Mouse (Mus musculus) gastrocnemius, postnatal 10 days (tissue): ENCODE measurements around the gene Gpr176. TPM values are rescaled to one million over a fixed set of nuclear protein-coding genes. Genes with fewer than 3 reads are reported as not detected.
A peak's percentile ranks its signal among the peaks of the same experiment; 100 is the strongest.
"Not testable (repeated sequence)": the region's sequence is repeated elsewhere in the genome, so short reads cannot be mapped to it uniquely, and the experiment has no call there.

ENCODE experiments used
- DNase-seq: peaks from one replicate; pipeline ENCODE4 v3.0.0; 2021; ENCODE audit warnings: mixed read lengths
- total RNA-seq, 2 experiments: library from RNA; stranded (reverse); gene quantifications; 2 replicates each; pipeline ENCODE4 v1.2.3; 2021

Gene Gpr176
- total RNA-seq, 2 experiments from 2014 or later = 0.31 to 0.38 TPM

DNA sequence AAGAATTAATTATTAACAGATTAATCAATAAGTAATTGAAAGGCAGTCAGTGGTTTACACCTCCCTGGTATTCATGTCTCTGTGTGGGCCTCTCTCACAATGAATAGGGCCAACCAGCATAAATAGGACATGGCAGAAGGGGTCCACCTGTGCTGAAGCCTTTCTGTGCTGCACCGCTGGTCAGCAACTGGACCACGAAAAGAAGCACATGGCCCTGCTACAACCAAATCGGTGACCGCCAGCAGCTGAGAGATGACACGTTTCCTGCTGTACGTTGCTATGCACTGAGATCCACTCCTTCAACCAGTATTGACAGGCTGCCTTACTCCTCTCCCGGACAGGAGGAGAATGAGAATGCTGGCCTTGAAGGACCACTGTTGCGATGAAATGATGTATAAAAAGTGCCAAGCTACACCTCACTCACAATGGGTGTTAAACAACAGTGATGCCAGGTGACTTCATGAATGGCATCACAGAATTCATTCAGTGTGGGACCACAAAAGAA lies 72.1 kb downstream of the Gpr176 start:
- DNase-seq = no peak

DNA sequence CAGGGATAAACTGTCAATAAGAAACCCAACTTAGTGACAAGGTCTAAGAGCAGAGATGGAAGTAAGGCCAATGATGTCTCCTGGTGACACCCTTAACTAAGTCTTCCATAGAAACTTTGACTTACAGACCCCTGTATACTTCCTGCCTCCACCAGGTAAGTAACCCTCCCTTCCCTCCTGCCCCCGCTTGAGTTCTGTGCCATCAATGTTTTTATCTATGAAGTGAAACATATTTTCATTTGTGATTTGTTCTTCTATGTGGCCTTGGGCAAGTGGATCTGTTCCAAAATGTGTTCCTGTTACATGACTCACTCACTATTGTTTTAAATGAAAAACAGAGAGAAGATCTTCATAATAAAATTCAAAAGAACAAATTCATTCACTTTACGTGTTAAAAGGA lies 73.2 kb downstream of the Gpr176 start:
- no peak for DNase-seq

DNA sequence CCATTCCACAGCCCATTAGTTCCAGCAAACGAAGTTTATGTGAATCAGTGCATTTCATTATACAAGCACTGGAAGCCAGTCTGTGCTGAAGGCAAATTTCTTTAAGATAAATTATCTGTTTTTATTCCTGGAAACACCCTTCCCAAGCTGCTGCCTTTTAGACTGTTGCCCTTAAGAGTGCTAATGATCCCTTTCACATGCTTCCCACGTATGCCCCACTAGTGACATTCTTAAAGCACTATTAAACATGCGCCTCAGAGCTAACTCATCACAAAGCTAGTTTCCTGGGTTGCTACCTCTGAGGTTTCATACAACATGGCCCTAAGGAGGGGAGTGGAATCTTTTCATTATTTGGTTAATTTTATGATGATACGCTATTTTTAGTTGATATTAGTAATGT lies 74.6 kb downstream of the Gpr176 start:
- no peak for DNase-seq

DNA sequence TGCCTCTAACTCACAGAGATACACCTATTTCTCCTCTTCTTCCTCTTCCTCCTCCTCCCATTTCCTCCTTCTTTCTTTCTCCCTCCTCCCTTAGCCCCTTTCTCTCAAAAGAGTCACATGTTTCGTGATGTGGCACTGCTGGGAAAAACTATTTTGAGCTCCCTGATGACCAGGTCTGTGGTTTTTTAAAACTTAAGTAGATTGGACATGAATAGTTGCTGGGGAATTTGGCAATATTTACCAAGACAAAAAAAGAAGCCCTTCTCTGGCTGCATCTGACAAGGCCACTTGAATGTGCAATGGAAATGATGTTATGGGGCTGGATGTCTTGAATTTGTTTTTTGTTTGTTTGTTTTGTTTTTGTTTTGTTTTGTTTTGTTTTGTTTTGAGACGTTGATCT lies 75.3 kb downstream of the Gpr176 start:
- DNase-seq = no peak

DNA sequence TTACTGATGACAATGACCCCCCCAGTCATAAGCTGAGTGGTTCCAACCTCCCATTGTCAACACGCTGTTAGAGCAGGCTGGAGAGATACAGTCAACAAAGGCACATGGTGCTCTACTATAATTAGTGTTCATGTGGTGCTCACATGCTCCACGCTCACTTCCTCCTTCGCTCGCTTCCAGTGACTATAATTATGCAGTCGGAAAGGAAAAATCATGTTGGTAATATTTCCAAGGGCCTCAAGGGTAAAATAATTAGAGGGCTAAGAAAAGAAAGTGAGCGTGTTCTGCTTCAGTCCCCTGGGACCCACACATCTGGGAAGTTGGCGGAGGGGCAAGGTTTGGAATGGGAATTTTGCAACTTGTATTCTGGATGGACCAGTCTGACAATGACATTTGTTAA lies 77.7 kb downstream of the Gpr176 start:
- DNase-seq = no peak

DNA sequence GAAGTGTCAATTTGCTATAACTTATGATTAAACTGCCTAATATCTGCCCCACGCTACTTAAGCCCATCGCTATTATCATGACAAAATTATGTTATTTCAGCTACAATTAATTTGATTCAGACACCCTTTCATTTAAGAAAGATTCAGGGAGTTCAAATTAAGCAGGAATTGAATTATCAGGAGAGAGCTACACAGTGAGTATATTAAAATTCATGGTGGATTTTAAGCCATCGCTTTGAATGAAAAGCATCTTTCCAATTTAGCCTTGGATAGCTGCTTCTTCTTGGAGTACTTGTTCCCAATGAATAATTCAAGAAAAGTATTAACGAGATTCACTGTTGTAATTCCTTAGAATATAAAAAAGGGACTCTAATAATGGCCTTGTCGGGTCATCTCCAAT lies 79.6 kb downstream of the Gpr176 start:
- no peak for DNase-seq

DNA sequence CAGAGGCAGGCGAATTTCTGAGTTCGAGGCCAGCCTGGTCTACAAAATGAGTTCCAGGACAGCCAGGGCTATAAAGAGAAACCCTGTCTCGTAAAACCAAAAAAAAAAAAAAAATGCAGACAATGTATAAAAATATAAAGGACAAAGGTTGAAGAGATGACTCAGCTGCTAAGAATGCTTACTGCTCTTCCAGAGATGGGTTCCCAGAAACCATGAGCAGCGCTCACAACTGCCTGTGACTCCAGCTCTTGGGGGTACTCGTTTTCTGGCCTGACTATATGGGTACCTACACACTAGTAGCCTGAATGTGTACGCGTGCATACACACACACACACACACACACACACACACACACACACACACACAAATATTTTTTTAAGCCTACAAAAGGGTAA lies 84.2 kb downstream of the Gpr176 start:
- DNase-seq = not testable (repeated sequence)

DNA sequence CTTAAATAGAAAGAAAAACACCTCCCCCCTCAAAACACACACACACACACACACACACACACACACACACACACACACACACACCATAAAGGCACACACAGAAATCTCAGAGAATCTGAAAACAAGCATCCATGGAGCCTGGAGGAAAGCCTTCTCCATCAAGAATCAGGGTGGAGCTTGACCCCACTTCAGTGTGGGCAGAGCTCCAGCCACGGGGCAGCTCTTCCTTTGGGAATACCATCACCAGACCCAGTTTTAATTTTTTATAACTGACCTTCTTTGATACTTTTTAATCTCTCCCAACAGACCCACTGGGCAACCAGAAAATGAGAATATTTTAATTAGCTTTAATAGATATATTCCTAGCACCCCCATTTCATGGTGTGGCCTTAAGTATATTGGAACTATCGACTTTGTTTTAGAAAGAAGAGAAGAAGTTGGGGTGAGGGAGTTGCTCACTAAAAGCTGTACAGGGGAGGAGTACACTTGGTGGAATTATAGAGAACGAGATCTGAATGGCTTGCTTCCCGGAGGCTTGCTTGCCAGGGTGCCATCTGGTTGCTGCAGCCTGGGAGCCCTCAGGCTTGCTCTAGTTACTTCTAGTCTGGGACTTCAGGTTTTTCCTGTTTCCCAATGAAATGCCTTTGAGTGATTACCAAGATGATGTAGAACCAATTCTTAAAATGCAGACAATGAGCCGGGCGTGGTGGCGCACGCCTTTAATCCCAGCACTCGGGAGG lies 84.7 kb downstream of the Gpr176 start:
- DNase-seq = no peak

DNA sequence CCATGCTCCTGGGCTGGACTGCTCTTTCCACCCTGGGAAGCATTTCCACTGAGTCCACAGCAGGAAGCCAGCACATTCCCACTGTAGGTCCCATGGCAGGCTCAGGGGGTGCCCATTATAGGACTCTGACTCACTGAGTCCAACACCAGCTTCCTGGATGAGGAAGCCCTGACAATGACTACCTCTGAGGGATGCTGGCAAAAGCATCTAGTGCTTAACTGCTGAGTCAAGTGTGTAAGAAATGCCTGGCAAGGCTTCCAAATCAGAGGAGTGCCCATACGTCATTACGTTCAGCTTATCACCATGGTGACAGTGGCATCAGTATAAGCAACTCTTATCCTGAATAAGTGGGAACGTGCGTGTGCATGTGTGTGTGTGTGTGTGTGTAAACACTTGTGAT lies 85.5 kb downstream of the Gpr176 start:
- DNase-seq = no peak

DNA sequence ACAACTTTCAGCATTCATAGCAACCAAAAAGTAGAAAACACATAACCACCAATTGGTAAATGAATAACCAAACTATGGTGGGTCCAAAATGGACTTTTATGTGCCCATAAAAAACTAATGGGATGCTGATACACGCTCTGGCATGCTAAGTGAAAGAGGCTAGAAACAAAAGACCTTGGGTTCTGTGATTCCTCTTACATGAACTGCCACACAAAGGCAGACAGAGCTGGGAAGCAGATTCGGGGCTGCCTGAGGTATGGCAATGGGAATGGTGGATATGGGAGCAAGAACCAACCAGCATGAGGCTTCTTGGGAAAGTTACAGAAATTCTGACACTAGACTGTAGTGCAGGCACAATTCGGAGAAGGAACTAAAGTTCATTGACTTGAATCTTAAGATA lies 90.8 kb downstream of the Gpr176 start:
- DNase-seq = no peak

DNA sequence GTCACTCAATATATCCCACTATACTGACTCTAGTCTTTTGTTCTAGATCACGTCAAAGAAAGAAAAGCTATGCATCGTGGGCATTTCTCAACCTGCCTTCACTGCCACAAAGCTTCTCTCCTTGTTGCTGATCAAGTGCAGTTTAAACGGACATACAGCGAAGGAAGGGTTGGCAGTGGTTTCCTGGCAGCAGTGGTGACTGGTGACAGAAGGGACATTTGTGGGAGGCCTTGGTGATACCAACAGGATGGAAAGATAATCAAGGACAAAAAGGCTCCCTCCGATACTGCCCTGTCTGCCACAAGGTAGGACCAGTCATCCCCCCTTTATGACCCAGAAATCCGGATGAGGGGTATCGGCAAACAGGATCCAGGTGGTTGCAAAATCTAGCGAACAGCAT lies 95.0 kb downstream of the Gpr176 start:
- no peak for DNase-seq

DNA sequence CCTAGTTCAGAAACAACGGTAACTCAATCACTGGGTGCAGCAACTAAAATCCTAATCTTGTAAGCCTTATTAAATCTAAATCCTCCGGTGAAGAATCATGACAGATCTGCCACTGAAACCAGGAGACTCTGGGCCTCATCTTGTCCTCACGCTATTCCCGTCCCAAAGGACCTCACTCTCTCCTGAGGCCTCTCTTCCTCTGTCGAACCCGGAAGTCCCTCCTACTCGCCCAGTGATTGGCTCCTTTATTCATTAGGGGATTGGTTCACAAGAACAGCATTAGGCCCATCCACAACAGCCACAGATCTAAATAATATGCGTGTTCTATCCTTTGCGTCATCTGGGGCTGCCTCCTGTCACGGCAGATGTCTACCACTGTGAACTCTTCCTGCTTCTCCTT lies 101.6 kb downstream of the Gpr176 start:
- no peak for DNase-seq

DNA sequence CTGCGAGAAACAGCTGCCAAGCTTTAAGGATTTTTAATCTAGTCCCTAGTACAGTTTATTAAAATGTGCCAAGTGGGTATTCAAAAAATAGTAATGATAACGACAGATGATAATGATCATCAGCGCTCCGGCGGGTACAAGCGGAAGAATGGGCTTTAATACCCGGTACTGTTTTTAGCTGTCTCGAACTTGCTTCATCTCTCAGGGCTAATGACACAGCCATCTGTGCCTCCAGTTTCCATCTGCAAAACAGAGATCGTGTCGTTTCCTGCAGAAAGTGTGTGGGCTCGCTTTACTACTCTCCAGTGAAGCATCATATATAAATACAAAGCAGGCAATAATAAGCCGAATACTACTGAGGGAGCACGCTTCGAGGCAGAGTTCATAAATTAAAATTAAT lies 103.0 kb downstream of the Gpr176 start:
- DNase-seq = no peak

DNA sequence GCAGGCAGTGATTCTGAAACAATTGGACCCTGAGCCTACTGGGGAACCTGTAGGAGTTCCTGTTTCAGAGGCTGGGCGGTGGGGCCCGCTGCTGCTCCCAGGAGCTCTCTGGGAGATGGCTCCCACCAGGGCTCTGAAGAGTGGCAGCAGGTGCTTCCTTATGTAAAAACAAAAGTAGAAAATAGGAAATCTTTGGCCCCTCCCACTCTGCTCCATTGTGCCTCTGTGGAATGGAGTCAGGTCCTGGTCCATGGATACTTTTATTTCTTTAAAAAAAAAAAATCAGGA lies 109.4 kb downstream of the Gpr176 start:
- peak; percentile 17 for DNase-seq

DNA sequence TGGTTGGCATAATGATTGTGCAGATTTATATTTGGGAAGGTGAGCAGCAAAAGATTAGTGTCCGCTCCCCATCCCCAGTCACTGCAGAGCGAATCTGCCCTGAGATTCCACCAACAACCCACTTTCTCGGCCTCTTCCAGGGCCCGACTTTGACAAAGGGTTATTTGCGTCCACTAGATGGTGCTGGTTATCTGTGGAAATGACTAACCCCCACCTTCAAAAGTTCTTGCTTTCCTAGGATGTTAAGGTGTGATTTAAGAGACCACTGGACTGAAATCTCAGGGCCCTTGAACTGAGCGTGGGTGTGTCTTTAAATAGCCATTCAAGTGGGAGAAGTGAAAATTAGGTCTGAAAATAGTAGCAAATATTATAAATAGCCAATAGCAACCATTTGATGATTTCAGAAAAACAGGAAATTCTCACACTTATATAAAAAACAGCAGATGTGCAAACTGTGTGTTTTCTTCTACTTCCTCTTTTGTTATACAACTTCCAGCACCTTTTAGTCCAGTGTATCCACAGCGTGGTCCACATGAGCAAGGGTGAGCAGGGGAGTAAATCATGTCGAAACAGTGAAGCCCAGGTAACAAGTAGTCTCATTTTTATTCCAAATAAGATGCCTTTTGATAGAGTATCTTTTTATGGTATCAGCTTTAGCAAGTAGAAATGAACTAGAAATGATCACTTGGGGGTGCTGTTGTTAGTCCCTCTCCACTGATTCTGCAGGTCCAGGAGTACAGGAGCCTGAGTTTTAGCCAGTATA lies 109.9 kb downstream of the Gpr176 start:
- DNase-seq = peak; percentile 11

DNA sequence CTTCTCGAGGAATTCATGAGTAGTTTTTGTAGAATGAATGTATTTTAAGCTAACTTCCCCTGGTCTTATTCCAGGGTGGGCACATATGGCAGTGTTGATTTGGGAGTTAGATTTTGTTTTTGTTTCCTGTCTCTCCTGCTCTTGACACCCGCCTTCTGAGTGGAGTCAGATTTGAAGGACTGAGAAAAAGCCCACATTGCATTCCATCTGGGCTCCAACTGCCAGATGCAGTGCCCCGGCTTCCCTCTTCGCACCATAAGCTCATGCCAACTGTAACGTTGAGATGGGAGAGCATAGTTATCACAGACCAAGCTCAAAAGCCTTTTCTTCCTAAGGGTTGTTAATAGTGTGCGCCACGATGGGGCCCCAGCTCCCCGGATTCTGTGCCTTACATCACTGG lies 110.5 kb downstream of the Gpr176 start:
- DNase-seq = no peak

DNA sequence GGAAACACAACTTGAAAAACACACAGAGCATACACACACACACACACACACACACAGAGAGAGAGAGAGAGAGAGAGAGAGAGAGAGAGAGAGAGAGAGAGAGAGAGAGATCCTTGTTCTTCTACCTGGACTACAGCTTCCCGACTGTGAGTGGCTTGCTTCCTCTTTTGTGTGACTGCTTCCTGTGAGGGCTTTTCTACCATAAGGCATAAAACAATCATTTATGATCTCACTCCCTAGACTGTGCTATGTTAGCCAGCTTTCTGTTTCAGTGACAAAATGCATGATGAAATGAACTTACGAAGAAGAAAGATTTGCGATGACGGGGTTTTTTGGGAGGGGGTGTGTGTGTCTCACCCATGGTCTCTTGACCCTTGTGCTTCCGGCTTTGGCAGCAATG lies 113.5 kb downstream of the Gpr176 start:
- no peak for DNase-seq

DNA sequence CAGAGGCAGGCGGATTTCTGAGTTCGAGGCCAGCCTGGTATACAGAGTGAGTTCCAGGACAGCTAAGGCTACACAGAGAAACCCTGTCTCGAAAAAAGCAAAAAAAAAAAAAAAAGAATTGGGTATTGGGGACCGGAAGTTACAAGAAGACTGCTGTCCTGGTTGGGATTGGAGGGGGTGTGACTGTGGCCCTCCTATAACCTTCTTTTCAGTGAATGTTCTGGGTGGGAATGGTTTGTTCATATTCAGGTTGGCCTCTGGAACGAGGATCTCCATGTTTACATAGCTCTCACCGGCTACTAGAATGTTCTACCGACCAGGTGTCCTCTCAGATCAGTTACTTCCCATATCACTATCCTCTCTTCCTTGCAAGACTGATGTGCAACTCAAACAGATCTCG lies 116.1 kb downstream of the Gpr176 start:
- DNase-seq = no peak

DNA sequence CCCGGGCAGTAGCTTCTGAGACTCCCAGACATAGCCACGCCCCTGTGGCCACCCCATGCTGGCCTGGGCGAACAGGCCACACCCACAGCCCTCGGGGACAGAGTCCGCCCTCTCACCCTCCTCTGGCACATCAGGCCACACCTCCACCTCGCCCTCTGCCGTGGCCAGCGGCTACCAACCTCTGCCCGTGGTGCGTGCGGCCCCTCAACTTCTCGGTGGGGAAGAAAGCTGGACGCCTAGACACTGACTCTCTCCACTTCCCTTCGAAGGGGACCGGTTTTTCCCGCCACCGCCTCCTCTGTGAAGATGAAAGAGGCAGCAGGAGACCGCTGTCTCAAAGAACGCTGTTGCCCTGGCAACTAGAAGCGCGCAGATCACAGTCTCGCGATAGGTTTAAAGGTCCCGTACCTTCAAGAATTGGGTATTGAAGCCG lies 116.6 kb downstream of the Gpr176 start, which contains the start of gene Fsip1:
Fsip1 (minus strand) TSS at position 346 of the 433 bp plus-strand sequence.
- DNase-seq = peak; percentile 52

DNA sequence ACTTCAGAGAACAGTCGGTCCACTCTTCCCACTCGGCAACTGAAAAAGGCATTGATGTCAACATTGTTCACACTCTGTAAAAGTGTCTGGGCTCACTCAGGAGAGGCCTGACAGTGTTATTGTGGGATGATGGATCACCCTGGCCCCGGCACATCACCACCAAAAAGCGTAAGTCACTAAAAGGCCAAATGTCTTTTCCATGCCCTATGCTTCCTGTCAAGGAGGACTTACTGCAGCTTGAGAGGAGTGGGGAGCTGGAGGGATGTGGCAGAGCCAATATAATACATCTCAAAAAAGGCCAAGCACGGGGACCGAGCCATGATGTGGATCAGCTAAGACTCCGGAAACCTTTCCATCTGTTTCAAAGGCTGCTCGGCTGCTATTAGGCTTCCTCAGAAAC lies 118.7 kb downstream of the Gpr176 start:
- no peak for DNase-seq

DNA sequence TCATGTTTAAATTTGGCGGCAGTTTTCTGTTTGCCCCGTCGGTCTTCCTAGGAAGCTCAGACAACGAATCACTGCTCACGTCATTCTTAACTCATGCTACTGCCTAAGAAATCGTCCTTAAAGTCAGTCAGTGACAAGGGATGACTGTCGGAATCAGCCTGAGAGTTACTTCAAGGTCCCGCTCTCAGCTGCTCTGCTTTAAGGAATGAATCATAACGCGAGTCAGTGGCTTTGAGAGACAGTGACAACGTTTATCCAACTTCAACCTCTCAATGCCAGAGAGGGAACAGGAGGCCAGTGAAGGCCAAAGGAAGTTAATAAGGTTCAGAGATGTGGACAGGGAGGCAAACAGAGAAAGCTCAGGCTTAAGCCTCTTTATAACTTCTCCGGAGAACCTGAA lies 124.3 kb downstream of the Gpr176 start:
- no peak for DNase-seq

DNA sequence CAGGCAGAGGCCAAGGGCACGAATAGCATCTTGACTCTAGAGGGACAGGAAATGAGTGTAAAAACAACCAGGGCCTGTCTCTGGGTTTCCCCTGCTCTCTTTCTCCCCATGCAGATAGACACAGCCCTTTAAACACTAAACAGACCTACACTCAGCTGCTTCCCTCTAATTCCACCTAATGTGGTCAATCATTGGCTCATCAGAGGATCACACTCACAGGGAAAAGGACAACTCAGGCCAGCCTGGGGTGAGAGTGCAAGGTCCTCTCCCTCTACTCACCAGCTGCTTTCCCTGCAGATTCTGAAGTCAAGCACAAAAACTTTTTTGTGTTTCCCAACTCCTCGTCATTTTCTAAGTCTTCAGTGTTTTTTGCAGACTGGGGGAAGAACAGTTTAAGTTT lies 125.2 kb downstream of the Gpr176 start:
- no peak for DNase-seq

DNA sequence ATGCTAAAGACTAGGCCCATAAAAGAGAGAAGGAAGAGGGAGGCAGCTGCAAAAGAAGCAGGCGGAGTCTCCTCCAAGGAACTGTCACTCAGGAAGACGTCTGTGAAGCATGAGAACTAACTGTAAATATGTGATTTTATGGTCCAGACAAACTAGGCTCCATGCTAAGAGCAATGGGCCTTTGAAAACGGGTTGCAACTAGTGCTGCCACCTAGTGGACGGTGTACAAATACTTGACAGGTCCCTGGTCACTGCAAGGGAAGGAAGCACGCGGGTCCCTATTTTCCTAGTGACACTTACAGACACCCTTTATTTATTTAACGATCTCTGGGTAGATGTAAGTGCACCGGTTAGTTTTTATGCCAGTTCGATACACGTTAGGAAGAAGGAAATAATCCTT lies 127.3 kb downstream of the Gpr176 start:
- peak; percentile 80 for DNase-seq

DNA sequence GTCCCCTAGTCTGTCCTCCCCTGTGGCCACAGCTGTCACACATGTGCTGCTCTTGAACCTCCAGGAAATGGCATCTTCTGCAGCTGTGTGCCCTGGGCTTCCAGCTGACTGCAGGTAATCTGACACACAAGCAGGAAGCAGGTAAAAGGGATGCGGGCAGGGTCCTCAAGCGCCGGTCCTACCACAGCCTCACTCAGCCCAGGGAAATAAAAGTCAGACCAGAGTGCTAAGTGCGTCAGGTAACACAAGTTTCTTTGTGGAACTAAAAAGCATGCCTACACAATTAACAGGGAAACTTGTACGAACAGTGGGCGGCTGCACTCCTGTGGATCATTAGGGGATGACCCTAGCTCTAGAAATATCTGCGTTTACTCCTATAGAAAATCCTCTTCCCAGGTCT lies 137.0 kb downstream of the Gpr176 start:
- no peak for DNase-seq
